Mouse (Mus musculus) liver, postnatal 0 days (tissue): ENCODE measurements around the gene Eif4g3.

Experiments
- CTCF ChIP-seq: sonication (generic); IDR thresholded peaks from 2 replicates; pipeline ENCODE4 v1.5.1; 2016; ENCODE audit warnings: antibody characterized with exemption, low read depth
- EP300 ChIP-seq: IDR thresholded peaks from 2 replicates; pipeline ENCODE4 v1.6.1; 2016; ENCODE audit warnings: antibody characterized with exemption, low read depth, mild to moderate bottlenecking

DNA sequence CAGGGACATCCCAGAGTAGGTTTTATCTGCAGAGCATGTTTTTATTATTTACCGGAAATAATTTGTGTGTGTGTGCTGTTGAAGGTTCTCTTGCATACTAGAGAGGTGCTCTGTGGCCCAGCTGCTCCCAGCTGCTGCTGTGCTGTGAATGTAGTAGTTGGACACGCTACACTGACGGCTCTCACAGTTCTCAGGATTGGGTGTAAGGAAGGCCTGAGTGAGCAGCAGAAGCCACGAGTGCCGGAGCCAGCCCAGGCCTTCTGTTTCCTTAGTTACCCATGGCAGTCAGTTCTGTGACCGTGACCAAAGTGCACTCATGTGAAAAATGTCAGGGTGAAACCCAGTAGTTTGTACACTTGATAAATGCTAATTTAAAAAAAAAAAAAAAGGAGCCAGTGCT, 25.2 kb downstream of the Eif4g3 start:
- TF ChIP-seq CTCF (no peak), EP300 (no peak)
